Mouse (Mus musculus): ENCODE measurements around the gene Mrgpra6. TPM values are rescaled to one million over a fixed set of nuclear protein-coding genes. Genes with fewer than 3 reads are reported as not detected.

The Mrgpra6 gene
- polyA plus RNA-seq (2021; fragmentation: Nextera tagmentation), result not detected in 2 replicates
- long read RNA-seq, experiment 1, result 0 reads
- long read RNA-seq, experiment 2, result 0 reads

GRCm38 (mm10) chr7:47204830-47205229 is at the start of gene Mrgpra6:
TSS of gene Mrgpra6 (minus strand) at chr7:47204920.

GRCm38 (mm10) chr7:47252770-47253169 is 48.0 kb upstream of the Mrgpra6 start, which contains the start of gene Mrgpra9:
TSS of gene Mrgpra9 (minus strand) at chr7:47252848.

Other genes starting within 250 kb of the Mrgpra6 start
- 3.5 and 3.6 TPM in 2 replicates for gene Uevld, start 246.4 kb downstream of the Mrgpra6 start, polyA plus RNA-seq (2021; fragmentation: Nextera tagmentation)
- not detected in 2 replicates for gene Gm9999, start 221.3 kb downstream of the Mrgpra6 start, polyA plus RNA-seq (2021; fragmentation: Nextera tagmentation)
- 3.9 and 5.5 TPM in 2 replicates for gene Spty2d1, start 196.5 kb downstream of the Mrgpra6 start, polyA plus RNA-seq (2021; fragmentation: Nextera tagmentation)
- gene Tmem86a, start 154.3 kb downstream of the Mrgpra6 start, polyA plus RNA-seq (2021; fragmentation: Nextera tagmentation), result 23.7 and 27.1 TPM in 2 replicates
- gene Ptpn5, start 71.2 kb downstream of the Mrgpra6 start, polyA plus RNA-seq (2021; fragmentation: Nextera tagmentation), result 48.5 and 61.6 TPM in 2 replicates
- gene Mrgpra9, start 47.9 kb upstream of the Mrgpra6 start, polyA plus RNA-seq (2021; fragmentation: Nextera tagmentation), result not detected in 2 replicates
- gene Mrgpra1, start 149.3 kb upstream of the Mrgpra6 start, polyA plus RNA-seq (2021; fragmentation: Nextera tagmentation), result not detected in 2 replicates
- gene Mrgpra2a, start 247.2 kb upstream of the Mrgpra6 start, polyA plus RNA-seq (2021; fragmentation: Nextera tagmentation), result not detected in 2 replicates